Mouse (Mus musculus) E14TG2a.4 (cell line): ENCODE results near the gene Unc13a.

Experiments
- CTCF ChIP-seq: conservative IDR thresholded peaks from 2 replicates; pipeline ENCODE4 v1.5.1; 2014; ENCODE audit warnings: low read length
- NANOG ChIP-seq: IDR thresholded peaks from 2 replicates; pipeline ENCODE4 v1.6.1; 2014; ENCODE audit warnings: borderline replicate concordance, low read length, mixed read lengths
- POU5F1 ChIP-seq: IDR thresholded peaks from 2 replicates; pipeline ENCODE4 v1.6.1; 2014; ENCODE audit warnings: low read length, borderline replicate concordance

- TF ChIP-seq CTCF (no peak), POU5F1 (no peak), NANOG (no peak)
Measured at GRCm38 (mm10) chr8:71686143-71686734, 14.7 kb upstream of the Unc13a start.
